ENCODE assay signal across 12 mouse cellular contexts in genomic region chr10:117602325-117603129, GRCm38 (mm10).
"Had no signal": no experiment of that assay in that cellular context is flagged by ENCODE, and none has a peak within 500 bp of the region (broad histone marks: within the 10 kb centered on the region; RNA-seq: fewer than 3 reads in every experiment).

No protein-coding gene starts in this region.

- DNase-seq: retina, postnatal 1 day; right cerebral cortex, adult 18-20 months; right cerebral cortex, postnatal 14 days; right cerebral cortex, postnatal 25 days; right cerebral cortex, postnatal 4 days; spleen, adult 18-20 months; thymus, adult 18-20 months; thymus, adult 2 months; thymus, postnatal 14 days; thymus, postnatal 25 days; thymus, postnatal 36 days; thymus, postnatal 4 days had no signal
